Mouse (Mus musculus) yolk sac, embryonic 10.5 days (tissue): ENCODE results near the gene Itgb6.
A peak's percentile ranks its signal among the peaks of the same experiment; 100 is the strongest.

Source experiments
- DNase-seq: peaks from one replicate; pipeline ENCODE4 v3.0.0-alpha.2; 2017; ENCODE audit warnings: low spot score

Itgb6 gene

GRCm38 (mm10) chr2:60672973-60673954 is 49.2 kb downstream of the Itgb6 start:
- DNase-seq, result no peak

DNA sequence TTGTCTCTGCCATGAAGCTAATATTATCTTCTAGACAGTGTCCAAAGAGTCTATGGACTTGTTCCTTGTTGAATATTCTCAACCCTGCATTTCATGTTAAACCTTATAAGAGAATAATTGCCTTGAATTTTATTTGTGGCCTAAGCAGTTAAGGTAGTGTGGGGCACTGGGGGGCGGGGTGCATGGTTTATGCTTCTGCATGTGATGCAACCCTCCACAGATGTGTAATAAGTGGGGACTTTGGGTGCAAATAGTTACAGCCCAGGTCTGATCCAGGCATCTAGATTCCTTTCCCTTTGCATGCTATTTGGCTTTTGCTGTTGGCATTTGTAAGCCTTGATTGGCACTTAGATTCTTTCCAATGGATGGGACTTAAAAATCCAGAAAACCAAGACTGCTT is 51.2 kb downstream of the Itgb6 start:
- DNase-seq, result no peak

DNA sequence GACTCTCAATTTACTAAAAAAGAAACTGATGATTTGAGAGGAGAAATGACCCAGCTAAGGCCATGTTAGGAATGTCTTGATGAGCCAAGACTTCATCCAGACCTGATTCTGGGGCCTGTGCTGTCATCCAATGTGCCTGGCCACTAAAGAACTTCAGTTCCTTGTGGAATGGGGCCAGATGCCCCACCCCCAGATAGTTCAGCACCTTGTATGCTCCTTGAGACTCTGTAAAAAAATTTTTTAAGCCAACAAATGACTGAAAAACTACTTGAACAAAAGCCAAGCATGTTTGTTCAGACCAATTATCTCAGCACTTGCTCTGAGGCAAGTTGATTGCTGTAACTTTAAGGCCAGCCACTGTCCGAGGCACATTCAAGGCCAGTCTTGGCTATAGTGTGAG is 59.4 kb downstream of the Itgb6 start:
- no peak for DNase-seq

DNA sequence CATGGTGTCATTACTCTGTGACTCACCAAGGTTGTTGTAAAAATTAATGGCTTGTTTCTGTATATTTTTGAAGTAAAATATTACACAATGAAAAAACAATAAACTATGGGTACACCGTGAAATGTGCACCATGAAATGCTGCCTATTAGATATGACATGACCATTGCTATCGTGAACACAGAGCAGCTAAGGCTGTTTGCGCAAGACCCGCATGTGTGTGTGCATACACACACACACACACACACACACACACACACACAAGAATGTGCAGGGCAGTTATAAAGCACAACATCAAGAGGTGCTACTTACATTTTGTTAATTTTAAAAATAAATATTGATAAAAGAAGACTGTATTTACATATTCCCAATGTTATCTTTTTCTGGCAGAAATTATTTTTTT is 62.5 kb downstream of the Itgb6 start:
- DNase-seq, result no peak

DNA sequence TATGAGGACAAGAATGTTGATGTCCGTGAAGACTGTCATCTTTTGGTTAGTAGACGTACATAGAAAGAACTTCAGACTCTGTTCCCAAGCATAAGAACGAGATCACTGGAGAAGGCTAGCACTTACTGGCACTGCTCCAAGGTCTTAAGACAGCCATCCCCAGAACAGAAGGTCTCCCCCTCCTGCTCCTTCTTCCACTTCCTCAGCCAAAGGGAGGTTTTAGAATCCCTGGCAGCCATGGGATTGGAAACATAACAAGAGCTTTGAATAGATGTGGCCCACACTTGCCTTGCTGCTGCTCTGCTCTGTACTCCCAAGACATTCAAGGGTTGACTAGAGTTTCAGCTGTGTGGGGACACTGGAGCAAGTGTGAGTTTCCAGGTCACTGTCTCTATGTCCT is 63.5 kb downstream of the Itgb6 start:
- DNase-seq, result no peak

GRCm38 (mm10) chr2:60654828-60655227 is 67.6 kb downstream of the Itgb6 start:
- peak; percentile 26 for DNase-seq

GRCm38 (mm10) chr2:60650155-60650554 is 72.3 kb downstream of the Itgb6 start:
- DNase-seq, result no peak

- DNase-seq, result no peak
Measured at GRCm38 (mm10) chr2:60647650-60648049, 74.8 kb downstream of the Itgb6 start.

- no peak for DNase-seq
Measured at GRCm38 (mm10) chr2:60646583-60646982, 75.9 kb downstream of the Itgb6 start.

DNA sequence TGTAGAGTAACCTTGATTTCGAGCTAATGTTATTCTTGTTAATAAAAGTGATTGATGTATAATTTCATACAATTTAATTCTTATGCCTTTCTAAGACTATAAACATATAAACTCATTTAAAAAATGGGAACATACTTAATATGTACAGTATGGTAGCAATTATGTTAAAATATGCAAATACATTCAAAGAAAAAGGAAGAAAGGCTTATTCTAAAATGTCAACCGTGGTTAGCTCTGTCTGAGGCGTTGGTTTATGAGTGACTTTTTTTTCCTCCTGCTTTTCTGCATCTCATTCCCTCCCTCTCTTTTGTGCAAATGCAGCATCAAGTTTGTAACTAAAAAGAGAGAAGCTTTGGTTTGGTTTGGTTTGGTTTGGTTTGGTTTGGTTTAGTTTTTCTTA is 79.0 kb downstream of the Itgb6 start:
- DNase-seq, result no peak

DNA sequence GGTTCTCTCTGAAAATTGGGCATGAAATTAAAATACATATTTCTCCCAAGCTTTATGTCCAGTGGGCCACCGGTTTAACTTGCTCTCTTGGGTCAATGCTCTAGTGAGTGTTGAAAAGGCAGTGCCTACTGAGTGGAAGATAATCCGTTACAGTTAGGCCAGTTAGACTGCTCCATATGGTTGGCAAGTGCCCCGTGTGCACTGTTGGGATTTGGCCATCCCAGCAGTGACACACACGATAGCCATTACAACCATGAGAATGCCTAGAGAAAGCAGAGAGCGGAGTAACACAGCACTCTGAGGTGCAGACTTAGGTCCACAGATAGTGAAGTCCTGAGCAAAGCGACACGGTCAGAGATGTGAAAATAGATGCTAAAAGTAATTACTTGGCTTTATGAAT is 79.8 kb downstream of the Itgb6 start:
- DNase-seq, result no peak

DNA sequence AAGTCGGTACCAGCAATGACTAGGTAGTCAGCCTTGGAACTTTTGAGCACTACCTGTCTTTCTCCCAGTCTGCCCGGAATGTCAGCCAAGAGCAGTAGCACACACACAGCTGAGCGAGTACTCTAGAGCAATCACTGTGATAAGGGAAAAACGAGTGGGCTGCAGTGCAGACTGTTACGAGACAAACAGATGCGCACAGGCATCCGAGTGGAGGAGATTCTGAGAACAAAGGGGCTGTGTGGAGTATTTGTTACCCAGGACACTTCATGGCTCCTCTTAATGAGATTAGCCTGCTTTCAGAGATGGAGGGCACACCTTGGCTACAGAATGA is 82.1 kb downstream of the Itgb6 start:
- no peak for DNase-seq

GRCm38 (mm10) chr2:60639617-60640341 is 82.7 kb downstream of the Itgb6 start:
- DNase-seq, result no peak

GRCm38 (mm10) chr2:60636910-60637761 is 85.3 kb downstream of the Itgb6 start:
- no peak for DNase-seq

- DNase-seq, result no peak
Measured at GRCm38 (mm10) chr2:60636481-60636880, 86.0 kb downstream of the Itgb6 start.

- DNase-seq, result no peak
Measured at GRCm38 (mm10) chr2:60636038-60636437, 86.4 kb downstream of the Itgb6 start.

DNA sequence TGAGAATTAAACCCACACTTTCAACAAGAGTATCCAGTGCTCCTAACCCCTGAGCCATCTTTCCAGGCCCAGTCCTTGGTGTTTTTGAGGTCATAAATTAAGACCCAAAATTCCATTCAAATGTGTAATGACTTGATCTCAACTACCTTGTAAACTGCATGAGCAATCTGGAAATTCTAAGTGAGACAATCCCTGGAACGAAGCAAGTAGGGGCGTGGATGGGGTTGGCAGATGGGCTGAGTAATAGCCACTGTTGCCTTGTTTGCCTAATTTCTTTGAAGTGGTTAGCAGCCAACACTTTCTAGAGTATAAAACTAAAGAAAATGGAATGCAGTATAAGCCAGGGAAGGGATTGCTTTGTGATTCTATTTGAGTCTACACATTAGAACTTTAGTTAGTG is 89.7 kb downstream of the Itgb6 start:
- DNase-seq, result no peak

DNA sequence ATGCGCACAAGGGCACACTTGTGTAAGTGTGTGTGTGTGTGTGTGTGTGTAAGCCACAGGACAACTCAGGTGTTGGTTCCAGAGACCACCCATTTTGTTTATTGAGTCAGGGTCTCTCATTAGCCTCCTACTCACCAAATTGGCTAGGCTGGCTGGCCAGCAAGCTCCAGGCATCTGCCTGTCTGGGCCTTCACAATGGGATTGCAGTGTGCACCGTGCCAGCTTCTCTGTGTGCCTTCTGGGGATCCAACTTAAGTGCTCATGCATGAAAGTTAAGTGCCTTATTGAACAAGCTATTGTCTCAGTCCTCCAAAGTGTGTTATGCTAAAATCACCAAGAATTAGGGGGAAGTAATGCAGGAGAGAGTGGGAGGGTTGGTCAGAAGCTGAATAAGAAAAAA is 92.1 kb downstream of the Itgb6 start:
- DNase-seq, result no peak

DNA sequence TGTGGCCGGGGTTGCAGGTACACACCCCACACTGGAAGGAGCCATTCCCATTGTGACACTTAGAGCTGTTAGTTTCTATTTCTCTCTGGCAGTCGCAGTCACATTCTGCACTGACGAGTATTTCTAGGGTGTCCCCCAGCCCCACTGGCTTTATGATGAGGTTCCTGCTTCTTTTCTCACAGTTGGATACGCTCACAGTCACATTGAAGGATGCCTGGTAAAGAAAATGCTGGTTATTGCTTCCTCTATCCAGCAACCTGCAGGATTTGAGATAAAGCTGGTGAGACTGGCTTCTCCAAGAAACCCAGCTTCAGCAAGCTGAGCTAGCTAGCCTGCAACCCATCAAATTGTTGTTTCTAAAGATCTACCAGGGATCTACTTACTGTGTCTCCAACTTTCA is 94.5 kb downstream of the Itgb6 start:
- no peak for DNase-seq

- no peak for DNase-seq
Measured at GRCm38 (mm10) chr2:60627515-60627914, 94.9 kb downstream of the Itgb6 start.

- no peak for DNase-seq
Measured at GRCm38 (mm10) chr2:60625766-60626165, 96.7 kb downstream of the Itgb6 start.

DNA sequence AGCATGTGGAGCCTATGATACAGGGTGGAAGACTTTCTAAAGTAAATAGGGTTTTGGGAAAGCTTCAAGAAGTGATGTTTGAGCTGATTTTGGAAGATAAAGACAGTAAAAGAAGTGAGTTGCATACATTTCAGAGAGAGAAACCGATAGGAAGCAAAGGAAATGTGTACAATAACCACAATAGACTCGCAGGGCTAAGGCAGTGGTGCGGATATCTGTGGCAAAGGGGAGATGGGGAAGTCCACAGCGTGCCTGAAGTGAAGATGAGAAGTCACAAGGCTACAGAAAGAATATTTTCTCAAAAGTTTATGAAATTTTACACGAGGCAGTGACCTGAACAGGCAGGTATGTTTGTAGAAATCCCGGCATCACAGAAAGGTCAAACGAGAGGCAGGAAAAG is 100.3 kb downstream of the Itgb6 start:
- DNase-seq, result no peak
